Mouse (Mus musculus): ENCODE measurements at regions not wholly inside any gene's neighbourhood (a gene's known extent, or its start where the extent isn't known, plus 50 kb on each side); places are given as distances from the start of the nearest gene placed in this dataset.

- Histone ChIP-seq H3K4me1 (replicated peaks) (no peaks in the 10 kb centered on the region), H3K9ac (no peak overlapping the region), H3K36me3 (no peaks in the 10 kb centered on the region), H3K27ac (no peak overlapping the region), H3K9me3 (replicated peaks) (no peaks in the 10 kb centered on the region), H3K4me2 (no peak overlapping the region), H3K27me3 (no peaks in the 10 kb centered on the region), H3K4me3 (no peak overlapping the region)
- WGBS = 77% methylated on average over 6 of the region's 6 CpGs
- no peak for ATAC-seq (replicated peaks; ENCODE audit: insufficient number of reproducible peaks, insufficient read depth, low FRiP score, low read depth)
Measured at GRCm38 (mm10) chr7:72027006-72027405, 279.4 kb downstream of the Mctp2 start.

- no peak overlapping the region for H3K9ac ChIP-seq
Measured at GRCm38 (mm10) chr7:72009115-72009514, 297.3 kb downstream of the Mctp2 start.

GRCm38 (mm10) chr7:72004311-72004710 lies 302.1 kb downstream of the Mctp2 start:
- Histone ChIP-seq H3K9ac (no peak overlapping the region), H3K27ac (no peak overlapping the region), H3K4me2 (no peak overlapping the region), H3K36me3 (no peaks in the 10 kb centered on the region), H3K27me3 (no peaks in the 10 kb centered on the region), H3K9me3 (replicated peaks) (no peaks in the 10 kb centered on the region), H3K4me3 (no peak overlapping the region), H3K4me1 (replicated peaks) (no peaks in the 10 kb centered on the region)
- 65% methylated on average over 3 of the region's 3 CpGs for WGBS
- ATAC-seq (replicated peaks; ENCODE audit: insufficient number of reproducible peaks, insufficient read depth, low FRiP score, low read depth) = no peak

More at GRCm38 (mm10) chr7:72009115-72009514, 297.3 kb downstream of the Mctp2 start:
- 82% methylated on average over 11 of the region's 11 CpGs for WGBS
- Histone ChIP-seq H3K4me3 (no peak overlapping the region), H3K27me3 (no peaks in the 10 kb centered on the region), H3K9me3 (replicated peaks) (no peaks in the 10 kb centered on the region), H3K4me2 (no peak overlapping the region), H3K36me3 (no peaks in the 10 kb centered on the region), H3K4me1 (replicated peaks) (no peaks in the 10 kb centered on the region), H3K27ac (no peak overlapping the region)
- no peak for ATAC-seq (replicated peaks; ENCODE audit: insufficient number of reproducible peaks, insufficient read depth, low FRiP score, low read depth)

- no peak overlapping the region for H3K27ac ChIP-seq
- H3K27me3 ChIP-seq = no peaks in the 10 kb centered on the region
- H3K36me3 ChIP-seq = no peaks in the 10 kb centered on the region
- H3K4me2 ChIP-seq = no peak overlapping the region
- WGBS = 71% methylated on average over 3 of the region's 3 CpGs
- ATAC-seq (replicated peaks; ENCODE audit: insufficient number of reproducible peaks, insufficient read depth, low FRiP score, low read depth) = no peak
- no peaks in the 10 kb centered on the region for H3K9me3 ChIP-seq (replicated peaks)
- no peaks in the 10 kb centered on the region for H3K4me1 ChIP-seq (replicated peaks)
- no peak overlapping the region for H3K9ac ChIP-seq
- no peak overlapping the region for H3K4me3 ChIP-seq
Measured at GRCm38 (mm10) chr7:71992526-71992925, 313.9 kb downstream of the Mctp2 start.

- WGBS = 58% methylated on average over 3 of the region's 3 CpGs
- no peak overlapping the region for H3K9ac ChIP-seq
- no peaks in the 10 kb centered on the region for H3K36me3 ChIP-seq
- no peak overlapping the region for H3K4me2 ChIP-seq
- no peaks in the 10 kb centered on the region for H3K4me1 ChIP-seq (replicated peaks)
- no peaks in the 10 kb centered on the region for H3K9me3 ChIP-seq (replicated peaks)
- H3K27me3 ChIP-seq = no peaks in the 10 kb centered on the region
- ATAC-seq (replicated peaks; ENCODE audit: insufficient number of reproducible peaks, insufficient read depth, low FRiP score, low read depth) = no peak
- H3K4me3 ChIP-seq = no peak overlapping the region
- H3K27ac ChIP-seq = no peak overlapping the region
Measured at GRCm38 (mm10) chr7:71991835-71992234, 314.6 kb downstream of the Mctp2 start.

- no peaks in the 10 kb centered on the region for H3K4me1 ChIP-seq (replicated peaks)
- H3K27me3 ChIP-seq = no peaks in the 10 kb centered on the region
- 82% methylated on average over 4 of the region's 4 CpGs for WGBS
- no peak overlapping the region for H3K4me3 ChIP-seq
- no peak for ATAC-seq (replicated peaks; ENCODE audit: insufficient number of reproducible peaks, insufficient read depth, low FRiP score, low read depth)
- no peaks in the 10 kb centered on the region for H3K36me3 ChIP-seq
- no peak overlapping the region for H3K4me2 ChIP-seq
- H3K9me3 ChIP-seq (replicated peaks) = no peaks in the 10 kb centered on the region
- H3K27ac ChIP-seq = no peak overlapping the region
- H3K9ac ChIP-seq = no peak overlapping the region
Measured at GRCm38 (mm10) chr7:71991206-71991605, 315.2 kb downstream of the Mctp2 start.

- Histone ChIP-seq H3K4me3 (no peak overlapping the region), H3K4me1 (replicated peaks) (peaks cover under 1% of the 10 kb centered on the region; the same call in 1 of the 2 replicates), H3K36me3 (no peaks in the 10 kb centered on the region), H3K9me3 (replicated peaks) (no peaks in the 10 kb centered on the region), H3K4me2 (no peak overlapping the region), H3K9ac (no peak overlapping the region), H3K27me3 (no peaks in the 10 kb centered on the region), H3K27ac (no peak overlapping the region)
- WGBS = 33% methylated on average over 4 of the region's 4 CpGs
- ATAC-seq (replicated peaks; ENCODE audit: insufficient number of reproducible peaks, insufficient read depth, low FRiP score, low read depth) = no peak
Measured at GRCm38 (mm10) chr7:71966015-71966414, 340.4 kb downstream of the Mctp2 start.

- Histone ChIP-seq H3K9me3 (replicated peaks) (no peaks in the 10 kb centered on the region), H3K27ac (no peak overlapping the region), H3K36me3 (no peaks in the 10 kb centered on the region), H3K4me3 (no peak overlapping the region), H3K4me2 (no peak overlapping the region), H3K4me1 (replicated peaks) (peaks cover 6% of the 10 kb centered on the region; the same call in 1 of the 2 replicates), H3K9ac (no peak overlapping the region), H3K27me3 (no peaks in the 10 kb centered on the region)
- 44% methylated on average over 4 of the region's 4 CpGs for WGBS
- ATAC-seq (replicated peaks; ENCODE audit: insufficient number of reproducible peaks, insufficient read depth, low FRiP score, low read depth) = no peak
Measured at GRCm38 (mm10) chr7:71963456-71963855, 343.0 kb downstream of the Mctp2 start.

- Histone ChIP-seq H3K4me1 (replicated peaks) (peaks cover 6% of the 10 kb centered on the region; the same call in 1 of the 2 replicates), H3K27me3 (no peaks in the 10 kb centered on the region), H3K4me2 (no peak overlapping the region), H3K4me3 (no peak overlapping the region), H3K9me3 (replicated peaks) (no peaks in the 10 kb centered on the region), H3K36me3 (no peaks in the 10 kb centered on the region), H3K9ac (no peak overlapping the region), H3K27ac (no peak overlapping the region)
- no peak for ATAC-seq (replicated peaks; ENCODE audit: insufficient number of reproducible peaks, insufficient read depth, low FRiP score, low read depth)
- whole genome bisulfite sequencing = 84% methylated on average over 3 of the region's 3 CpGs
Measured at GRCm38 (mm10) chr7:71962851-71963250, 343.6 kb downstream of the Mctp2 start.

GRCm38 (mm10) chr7:71960453-71961230 lies 345.8 kb downstream of the Mctp2 start:
- WGBS = 5% methylated on average over 11 of the region's 11 CpGs
- peak; percentile 87 for ATAC-seq (replicated peaks; ENCODE audit: insufficient number of reproducible peaks, insufficient read depth, low FRiP score, low read depth)
- H3K9ac ChIP-seq = no peak overlapping the region
- peak overlapping the region; percentile 13; the same call in 1 of the 2 replicates for H3K4me3 ChIP-seq
- no peaks in the 10 kb centered on the region for H3K36me3 ChIP-seq
- H3K9me3 ChIP-seq (replicated peaks) = no peaks in the 10 kb centered on the region
- peak overlapping the region; percentile 56 for H3K4me2 ChIP-seq
- H3K27ac ChIP-seq = peak overlapping the region; percentile 20; the same call in 1 of the 2 replicates
- H3K27me3 ChIP-seq = no peaks in the 10 kb centered on the region
- H3K4me1 ChIP-seq (replicated peaks) = peaks cover 6% of the 10 kb centered on the region; the same call in 1 of the 2 replicates

GRCm38 (mm10) chr7:71946548-71946947 lies 359.9 kb downstream of the Mctp2 start:
- Histone ChIP-seq H3K27ac (no peak overlapping the region), H3K36me3 (no peaks in the 10 kb centered on the region), H3K9me3 (replicated peaks) (no peaks in the 10 kb centered on the region), H3K27me3 (no peaks in the 10 kb centered on the region), H3K4me3 (no peak overlapping the region), H3K4me1 (replicated peaks) (no peaks in the 10 kb centered on the region), H3K4me2 (no peak overlapping the region), H3K9ac (no peak overlapping the region)
- WGBS = 62% methylated on average over 6 of the region's 6 CpGs
- no peak for ATAC-seq (replicated peaks; ENCODE audit: insufficient number of reproducible peaks, insufficient read depth, low FRiP score, low read depth)
